Mouse (Mus musculus) ES-E14 (cell line): ENCODE measurements around the gene Wnt11. TPM values are rescaled to one million over a fixed set of nuclear protein-coding genes. Genes with fewer than 3 reads are reported as not detected.

Experiments used
- DNase-seq: peaks from one replicate; pipeline ENCODE4 v3.0.0-alpha.2; 2013; ENCODE audit warnings: low read depth, low spot score
- H3K27ac ChIP-seq: 2 replicates; pipeline ENCODE4 v1.5.1; 2012; ENCODE audit warnings: low read depth, mild to moderate bottlenecking, low read length, moderate library complexity, mixed read lengths; ENCODE audit not compliant: poor library complexity, insufficient read depth, severe bottlenecking
- H3K36me3 ChIP-seq: 2 replicates; pipeline ENCODE4 v1.6.1; 2012; ENCODE audit warnings: mild to moderate bottlenecking, low read length, moderate library complexity, mixed read lengths; ENCODE audit not compliant: control insufficient read depth, poor library complexity, insufficient read depth, severe bottlenecking
- H3K4me1 ChIP-seq, 2 experiments: fragments of 150-350 bp in 1 of 2; sonication (generic) in 1 of 2; 2 replicates each; pipeline ENCODE4 v1.6.1; 2012; ENCODE audit warnings: low read length in 2 of 2, mild to moderate bottlenecking in 1 of 2, mixed read lengths in 1 of 2; ENCODE audit not compliant: control insufficient read depth in 2 of 2, insufficient read depth in 2 of 2, poor library complexity in 1 of 2
- H3K4me3 ChIP-seq, 2 experiments: fragments of 150-350 bp in 1 of 2; sonication (generic) in 1 of 2; 2 replicates each; pipeline ENCODE4 v1.5.1; 2012; ENCODE audit warnings: low read length in 2 of 2, low read depth in 1 of 2, mild to moderate bottlenecking in 1 of 2, mixed read lengths in 1 of 2; ENCODE audit not compliant: insufficient read depth in 1 of 2, poor library complexity in 1 of 2, severe bottlenecking in 1 of 2
- H3K9ac ChIP-seq: 2 replicates; pipeline ENCODE4 v1.6.1; 2012; ENCODE audit warnings: low read depth, mild to moderate bottlenecking, low read length, mixed read lengths; ENCODE audit not compliant: poor library complexity, insufficient read depth, severe bottlenecking
- H3K9me3 ChIP-seq: fragments of 150-350 bp; sonication (generic); 2 replicates; pipeline ENCODE4 v1.6.1; 2012; ENCODE audit warnings: low read depth, mild to moderate bottlenecking, low read length; ENCODE audit not compliant: control insufficient read depth, insufficient read depth
- CHD2 ChIP-seq: IDR thresholded peaks from 2 replicates; pipeline ENCODE4 v1.6.1; 2014; ENCODE audit warnings: mild to moderate bottlenecking, low read depth, low read length, inconsistent platforms
- HCFC1 ChIP-seq: IDR thresholded peaks from 2 replicates; pipeline ENCODE4 v1.6.1; 2012; ENCODE audit warnings: low read length, inconsistent platforms, borderline replicate concordance; ENCODE audit not compliant: insufficient read depth
- MAFK ChIP-seq: IDR thresholded peaks from 2 replicates; pipeline ENCODE4 v1.6.1; 2014; ENCODE audit warnings: mild to moderate bottlenecking, low read depth, low read length, inconsistent platforms; ENCODE audit not compliant: insufficient read depth
- ZC3H11A ChIP-seq: IDR thresholded peaks from 2 replicates; pipeline ENCODE4 v1.6.1; 2012; ENCODE audit warnings: low read depth, mild to moderate bottlenecking, inconsistent platforms, low read length, borderline replicate concordance
- ZNF384 ChIP-seq: IDR thresholded peaks from 2 replicates; pipeline ENCODE4 v1.6.1; 2012; ENCODE audit warnings: low read depth, low read length, inconsistent platforms
- in situ Hi-C, 2 experiments: fragments of 600-800 bp; cut with MboI; formaldehyde crosslinking; loops; one replicate each; pipeline ENCODE4 v1.15.1; 2025; ENCODE audit warnings: low sequenced_read_pairs in 2 of 2, inconsistent platforms in 1 of 2; ENCODE audit not compliant: unreplicated experiment in 2 of 2
- total RNA-seq: library from RNA; depleted of rRNA; stranded (reverse); fragments of 300-350 nt; gene quantifications from 2 replicates; pipeline ENCODE4 v1.2.3, GENCODE M21; 2012

The Wnt11 gene
- total RNA-seq, 1 experiment: 3.5 TPM

GRCm38 (mm10) chr7:98791864-98792263 lies 43.0 kb upstream of the Wnt11 start:
- no peak overlapping the region for H3K27ac ChIP-seq
- in situ Hi-C loops: no loop called here
- H3K9ac ChIP-seq: no peak overlapping the region
- TF ChIP-seq ZNF384 (no peak), HCFC1 (no peak), CHD2 (no peak), MAFK (no peak), ZC3H11A (no peak)
- DNase-seq: no peak
- no peaks in the 10 kb centered on the region for H3K9me3 ChIP-seq
- H3K4me3 ChIP-seq: no peak overlapping the region
- H3K36me3 ChIP-seq: no peaks in the 10 kb centered on the region
- H3K4me1 ChIP-seq: peaks cover 8 to 10% of the 10 kb centered on the region in 2 experiments; a peak in 3 of 4 replicates

- no peak for TF ChIP-seq ZNF384
- TF ChIP-seq CHD2: no peak
- TF ChIP-seq ZC3H11A: no peak
- TF ChIP-seq HCFC1: no peak
- TF ChIP-seq MAFK: no peak
- in situ Hi-C loops: no loop called here
- no peak for DNase-seq
- no peaks in the 10 kb centered on the region for H3K36me3 ChIP-seq
- peaks cover 10 to 15% of the 10 kb centered on the region in 2 experiments; a peak in 3 of 4 replicates for H3K4me1 ChIP-seq
- H3K27ac ChIP-seq: no peak overlapping the region
- no peak overlapping the region for H3K9ac ChIP-seq
- no peaks in the 10 kb centered on the region for H3K9me3 ChIP-seq
- H3K4me3 ChIP-seq: no peak overlapping the region
Measured at GRCm38 (mm10) chr7:98793811-98794210, 41.1 kb upstream of the Wnt11 start.

- H3K4me3 ChIP-seq: no peak overlapping the region
- H3K9me3 ChIP-seq: no peaks in the 10 kb centered on the region
- peaks cover 7 to 11% of the 10 kb centered on the region in 2 experiments; a peak in 2 of 4 replicates for H3K4me1 ChIP-seq
- no peak overlapping the region for H3K9ac ChIP-seq
- no peaks in the 10 kb centered on the region for H3K36me3 ChIP-seq
- no peak overlapping the region for H3K27ac ChIP-seq
- no peak for DNase-seq
- in situ Hi-C loops: no loop called here
- no peak for TF ChIP-seq CHD2
- no peak for TF ChIP-seq ZNF384
- no peak for TF ChIP-seq MAFK
- no peak for TF ChIP-seq ZC3H11A
- no peak for TF ChIP-seq HCFC1
Measured at GRCm38 (mm10) chr7:98794444-98794843, 40.5 kb upstream of the Wnt11 start.

GRCm38 (mm10) chr7:98795637-98796036 lies 39.3 kb upstream of the Wnt11 start:
- Histone ChIP-seq H3K36me3 (no peaks in the 10 kb centered on the region), H3K4me3 (no peak overlapping the region), H3K4me1 (peaks cover 2 to 8% of the 10 kb centered on the region in 2 experiments; a peak in 2 of 4 replicates), H3K27ac (no peak overlapping the region), H3K9ac (no peak overlapping the region), H3K9me3 (no peaks in the 10 kb centered on the region)
- TF ChIP-seq ZC3H11A (no peak), ZNF384 (no peak), HCFC1 (no peak), MAFK (no peak)
- no peak for DNase-seq
- in situ Hi-C loops: no loop called here

- H3K4me1 ChIP-seq: peaks cover 2 to 8% of the 10 kb centered on the region in 2 experiments; a peak in 2 of 4 replicates
- no peaks in the 10 kb centered on the region for H3K9me3 ChIP-seq
- no peak for TF ChIP-seq HCFC1
- no peak for TF ChIP-seq CHD2
- no peak for TF ChIP-seq ZNF384
- no peak for TF ChIP-seq MAFK
- no peak for TF ChIP-seq ZC3H11A
- DNase-seq: no peak
- H3K4me3 ChIP-seq: no peak overlapping the region
- H3K27ac ChIP-seq: no peak overlapping the region
- H3K36me3 ChIP-seq: no peaks in the 10 kb centered on the region
- no peak overlapping the region for H3K9ac ChIP-seq
- in situ Hi-C loops: no loop called here
Measured at GRCm38 (mm10) chr7:98797347-98798133, 37.4 kb upstream of the Wnt11 start.
